Mouse (Mus musculus): Measurements from ENCODE around the gene Zdhhc12. TPM values are rescaled to one million over a fixed set of nuclear protein-coding genes. Genes with fewer than 3 reads are reported as not detected.

Zdhhc12 gene
- 10 to 100 TPM; 10.5 to 13.7 TPM for total RNA-seq (2023)

DNA sequence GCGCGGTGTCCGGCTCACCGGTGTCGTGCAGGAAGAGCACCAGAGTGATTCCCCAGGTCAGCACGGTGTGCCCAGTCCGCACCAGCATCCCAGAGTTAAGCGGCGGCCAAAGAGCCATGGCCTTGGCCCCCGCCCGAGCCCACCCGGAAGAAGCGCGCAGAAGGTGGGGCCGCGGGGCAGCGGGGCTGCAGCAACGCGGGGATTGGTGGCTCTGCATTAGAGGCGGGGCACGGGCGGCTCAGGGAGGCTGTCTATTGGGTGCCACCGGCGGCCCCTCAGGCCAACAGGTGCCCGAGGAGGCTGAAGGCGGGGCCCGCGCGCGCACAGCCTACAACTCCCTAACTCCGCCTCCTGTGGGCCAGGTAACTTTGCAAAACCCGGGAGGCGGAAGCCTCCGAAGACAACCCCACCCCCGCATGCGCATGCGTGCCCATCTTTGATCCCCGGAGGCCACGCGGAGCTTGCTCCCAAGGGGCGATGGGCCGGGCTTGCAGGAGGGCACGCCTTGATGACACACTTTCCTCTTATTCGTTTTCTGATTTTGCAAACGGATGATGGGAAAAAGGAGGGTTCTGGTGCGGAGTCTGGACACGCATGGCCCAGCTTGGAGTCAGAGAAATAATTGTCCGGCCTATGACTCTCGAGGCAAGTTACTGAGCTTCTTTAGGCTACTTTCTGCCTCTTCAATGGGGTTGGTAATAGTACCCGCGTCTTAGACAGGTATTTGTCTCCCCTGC lies at the start of gene Zdhhc12:
Gene Zdhhc12 (minus strand): TSS at position 178 of the 737 bp plus-strand sequence.

DNA sequence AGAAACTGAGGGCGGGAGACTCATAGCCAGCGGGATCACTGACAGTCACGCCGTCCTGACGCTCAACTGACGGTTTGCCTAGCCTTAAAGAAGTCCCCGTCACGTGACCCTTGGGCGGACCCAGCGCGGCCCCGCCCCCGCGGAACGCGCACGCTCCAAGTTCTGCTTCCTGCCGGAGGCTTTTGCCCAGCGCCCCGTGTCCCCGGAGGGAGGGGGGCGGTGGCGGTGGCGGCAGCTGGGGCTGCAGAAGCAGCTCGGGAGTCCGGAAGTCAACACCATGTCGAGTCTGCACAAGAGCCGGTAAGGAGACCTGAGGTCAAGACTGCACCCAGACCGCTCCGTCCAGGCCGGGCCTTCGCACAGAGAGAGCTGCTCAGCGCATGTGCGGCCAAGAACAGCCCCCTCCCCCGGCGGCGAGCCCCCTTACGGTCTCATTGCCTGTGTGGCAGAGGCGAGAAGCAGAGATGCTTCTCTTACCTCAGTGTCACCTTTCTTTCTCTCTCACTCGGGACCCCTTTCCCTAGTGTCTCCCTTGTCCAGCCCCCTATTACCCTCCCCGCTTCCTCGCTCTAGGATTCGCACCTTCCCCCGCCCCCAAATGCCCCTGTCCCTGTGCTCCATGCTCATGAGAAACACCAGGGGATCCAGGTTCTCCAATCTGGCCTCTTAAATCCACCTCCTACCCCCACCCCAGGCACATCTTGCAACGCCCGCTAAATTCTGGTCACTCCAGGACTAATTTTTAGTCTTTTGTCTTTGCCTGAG lies 40.3 kb upstream of the Zdhhc12 start, which contains the start of gene Tbc1d13:
Gene Tbc1d13 (plus strand): TSS at position 134 of the 765 bp plus-strand sequence.

DNA sequence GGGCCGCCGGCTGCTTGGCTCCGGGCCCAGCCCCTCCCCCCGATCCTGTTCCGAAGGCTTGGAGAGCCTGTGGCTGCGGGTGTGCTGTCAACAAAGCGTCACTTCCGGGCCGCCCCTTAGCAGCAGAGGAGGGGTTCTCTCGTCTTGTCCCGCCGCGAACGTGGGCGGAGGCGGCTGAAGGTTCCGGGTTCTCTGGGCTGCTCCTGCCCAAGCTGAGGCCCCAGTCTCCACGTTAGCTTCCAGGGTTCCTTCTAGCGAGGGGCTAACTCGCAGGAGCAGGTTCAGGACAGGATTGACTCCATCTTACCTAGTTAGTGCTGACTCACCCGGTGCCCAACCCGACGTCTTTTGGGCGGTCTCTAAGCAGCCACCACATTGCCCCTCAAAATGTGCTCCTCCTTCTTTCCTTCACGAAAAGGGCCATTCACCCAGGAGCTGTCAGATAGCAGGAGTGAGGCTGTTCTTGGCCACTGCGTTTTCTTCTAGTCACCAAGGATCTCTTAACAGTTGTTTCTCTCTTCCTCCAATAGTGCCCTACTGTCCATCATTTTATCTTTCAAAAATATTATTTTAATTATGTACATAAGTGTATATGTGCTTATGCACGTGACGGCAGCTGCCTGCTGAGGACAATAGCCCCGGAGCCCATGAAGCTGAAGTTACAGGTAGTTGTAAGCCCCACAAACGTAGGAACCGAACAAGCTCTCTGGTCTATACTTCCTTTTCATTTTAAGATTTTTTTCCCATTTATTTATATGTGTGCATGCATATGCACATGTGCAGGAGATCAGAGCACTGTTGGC lies 31.2 kb upstream of the Zdhhc12 start, which contains the start of gene Zer1:
Gene Zer1 (minus strand): TSS at position 114 of the 803 bp plus-strand sequence.

DNA sequence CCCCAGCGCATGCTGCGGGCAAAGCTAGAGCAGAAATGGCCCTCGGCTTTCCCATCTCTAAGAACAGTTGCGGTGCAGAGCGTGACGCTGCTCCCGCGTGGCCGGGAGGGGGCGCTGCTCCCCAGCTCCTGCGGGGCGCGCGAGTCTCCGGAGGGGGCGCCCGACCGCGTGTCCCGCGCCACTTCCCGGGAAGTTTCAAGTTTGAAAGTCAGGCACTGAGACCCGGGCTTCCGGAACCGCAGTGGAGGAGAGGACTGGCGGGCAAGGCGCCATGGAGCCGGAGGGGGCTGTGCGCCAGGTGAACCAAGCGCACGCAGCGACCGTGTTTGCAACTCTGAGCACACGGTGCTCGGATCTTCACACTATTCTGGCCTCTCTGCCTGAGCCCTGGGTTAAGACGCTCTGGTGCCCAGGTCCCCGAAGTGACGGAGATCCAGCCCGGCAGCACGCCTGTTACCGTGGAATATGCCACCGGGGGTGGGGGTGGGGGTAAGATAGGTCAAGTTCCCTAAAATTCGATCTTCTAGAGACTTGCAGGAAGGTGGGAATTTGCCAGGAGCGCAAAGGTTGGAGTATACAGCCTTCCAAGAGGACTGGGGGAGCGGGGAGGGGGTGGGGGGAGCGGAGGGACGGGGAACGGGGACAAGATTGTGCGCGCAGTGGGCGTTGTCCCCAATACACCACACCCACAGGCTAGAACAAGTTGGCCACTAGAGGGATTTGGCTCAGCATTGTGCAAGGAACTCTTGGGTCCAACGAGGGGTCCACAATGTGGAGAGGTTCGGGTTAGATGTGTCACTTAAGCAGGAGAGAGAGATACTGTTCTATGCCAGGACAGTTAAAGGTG lies 15.7 kb downstream of the Zdhhc12 start, which contains the start of gene Pkn3:
Gene Pkn3 (plus strand): TSS at position 183 of the 847 bp plus-strand sequence.

DNA sequence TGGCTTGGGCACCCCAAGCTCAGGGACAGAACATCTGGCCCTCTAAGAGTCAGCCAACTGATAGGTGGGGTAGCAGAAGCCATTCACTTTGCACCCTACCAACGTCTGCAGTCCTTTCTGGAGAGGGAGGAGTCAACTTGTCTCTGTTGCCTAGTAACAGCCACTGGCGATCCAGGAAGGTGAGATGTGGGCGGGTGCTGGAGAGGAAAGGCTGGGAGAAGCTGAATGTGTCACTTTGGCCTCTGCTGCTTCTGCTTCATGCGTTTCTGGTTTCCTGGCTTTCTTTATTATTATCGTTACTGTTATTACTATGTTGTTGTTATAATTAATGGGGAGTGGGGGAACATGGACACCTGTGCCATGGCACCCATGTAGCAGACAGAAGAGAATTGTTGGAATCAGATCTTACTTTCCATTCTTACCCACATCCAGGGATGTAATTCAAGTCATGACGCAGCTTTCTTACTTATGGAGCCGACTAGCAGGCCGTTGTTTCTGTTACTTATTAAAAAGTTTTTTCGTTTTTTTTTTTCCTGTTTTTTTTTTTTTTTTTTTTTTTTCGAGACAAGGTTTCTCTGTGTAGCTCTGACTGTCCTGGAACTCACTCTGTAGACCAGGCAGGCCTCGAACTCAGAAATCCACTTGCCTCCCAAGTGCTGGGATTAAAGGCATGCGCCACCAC lies 36.1 kb downstream of the Zdhhc12 start, which contains the start of gene Set:
Gene Set (plus strand): TSS at position 156 of the 682 bp plus-strand sequence.

DNA sequence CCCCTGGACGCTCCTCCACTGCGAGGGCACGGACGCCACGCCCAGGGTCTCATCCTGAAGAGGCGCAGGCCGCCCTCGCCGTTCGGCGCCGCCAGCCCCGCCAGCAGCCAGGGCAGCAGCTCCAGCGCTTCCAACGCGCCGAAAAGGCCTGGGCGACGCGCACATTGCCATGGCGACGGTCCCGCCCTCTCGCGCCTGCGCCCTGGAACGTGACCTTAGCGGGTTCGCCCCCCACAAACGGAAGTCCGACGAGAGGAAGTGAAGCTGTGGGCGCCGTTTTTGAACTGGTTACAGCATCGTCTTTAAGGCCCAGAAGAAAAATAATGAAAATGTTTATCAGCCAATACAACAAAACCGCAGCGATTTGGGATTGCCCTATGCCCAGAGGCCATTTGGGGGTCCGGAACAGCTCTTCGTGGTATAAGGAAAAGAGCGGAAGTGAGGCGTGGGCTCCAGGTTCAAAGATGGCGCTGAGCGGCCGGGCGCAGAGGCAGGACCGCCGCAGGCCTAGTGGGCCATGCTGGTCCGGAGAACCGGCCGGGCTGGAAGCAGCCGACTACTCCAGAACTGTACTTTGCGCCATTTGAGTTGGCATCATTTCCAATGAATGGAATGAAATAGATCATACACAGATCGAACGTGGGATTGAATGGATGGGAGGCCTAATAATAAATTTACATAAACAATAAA lies 44.6 kb downstream of the Zdhhc12 start, which contains the start of gene Wdr34:
Gene Wdr34 (minus strand): TSS at position 183 of the 690 bp plus-strand sequence.

Other genes with a start within 250 kb of the Zdhhc12 start
- gene Cercam, start 224.5 kb downstream of the Zdhhc12 start, total RNA-seq (2023) = 1 to 10 TPM; 6.4 to 9.9 TPM
- gene Odf2, start 204.4 kb downstream of the Zdhhc12 start, total RNA-seq (2023) = 10 to 100 TPM; 86.4 to 90.5 TPM
- gene Gle1, start 158.2 kb downstream of the Zdhhc12 start, total RNA-seq (2023) = 10 to 100 TPM; 28.7 to 29.8 TPM
- 100 to 1,000 TPM; 185 TPM for gene Sptan1, start 128.1 kb downstream of the Zdhhc12 start, total RNA-seq (2023)
- 1 to 10 TPM; 2.3 to 3.8 TPM for gene Wdr34, start 44.8 kb downstream of the Zdhhc12 start, total RNA-seq (2023)
- gene Set, start 36.3 kb downstream of the Zdhhc12 start, total RNA-seq (2023) = 100 to 1,000 TPM; 135 to 140 TPM
- gene Pkn3, start 16.0 kb downstream of the Zdhhc12 start, total RNA-seq (2023) = 1 to 10 TPM; 7.1 to 7.3 TPM
- gene Zer1, start 30.9 kb upstream of the Zdhhc12 start, total RNA-seq (2023) = 10 to 100 TPM; 31.5 to 33.2 TPM
- 10 to 100 TPM; 54.5 to 57.4 TPM for gene Tbc1d13, start 40.1 kb upstream of the Zdhhc12 start, total RNA-seq (2023)
- gene Endog, start 77.8 kb upstream of the Zdhhc12 start, total RNA-seq (2023) = 1 to 10 TPM; 1.3 to 2.3 TPM
- gene Spout1, start 84.8 kb upstream of the Zdhhc12 start, total RNA-seq (2023) = 1 to 10 TPM; 8.3 to 9.2 TPM
- gene Kyat1, start 112.2 kb upstream of the Zdhhc12 start, total RNA-seq (2023) = 1 to 10 TPM; 2.5 to 4.1 TPM
- gene Lrrc8a, start 144.1 kb upstream of the Zdhhc12 start, total RNA-seq (2023) = 10 to 100 TPM; 16.5 to 16.8 TPM
- under 1 TPM in 1 of 2 experiments, not detected in 1; 0.20 TPM for gene Gm28035, start 146.9 kb upstream of the Zdhhc12 start, total RNA-seq (2023)
- gene Phyhd1, start 172.6 kb upstream of the Zdhhc12 start, total RNA-seq (2023) = 1 to 10 TPM in 1 of 2 experiments, under 1 TPM in 1; 0.68 to 2.1 TPM
- 1 to 10 TPM in 1 of 2 experiments, not detected in 1; 1.5 TPM for gene Gm28038, start 187.4 kb upstream of the Zdhhc12 start, total RNA-seq (2023)
- 1 to 10 TPM; 4.8 to 5.2 TPM for gene Dolk, start 192.7 kb upstream of the Zdhhc12 start, total RNA-seq (2023)
- gene Nup188, start 192.7 kb upstream of the Zdhhc12 start, total RNA-seq (2023) = 10 to 100 TPM; 32.3 to 32.4 TPM